Mouse (Mus musculus): ENCODE measurements around the gene Tmem98.

The Tmem98 gene

DNA sequence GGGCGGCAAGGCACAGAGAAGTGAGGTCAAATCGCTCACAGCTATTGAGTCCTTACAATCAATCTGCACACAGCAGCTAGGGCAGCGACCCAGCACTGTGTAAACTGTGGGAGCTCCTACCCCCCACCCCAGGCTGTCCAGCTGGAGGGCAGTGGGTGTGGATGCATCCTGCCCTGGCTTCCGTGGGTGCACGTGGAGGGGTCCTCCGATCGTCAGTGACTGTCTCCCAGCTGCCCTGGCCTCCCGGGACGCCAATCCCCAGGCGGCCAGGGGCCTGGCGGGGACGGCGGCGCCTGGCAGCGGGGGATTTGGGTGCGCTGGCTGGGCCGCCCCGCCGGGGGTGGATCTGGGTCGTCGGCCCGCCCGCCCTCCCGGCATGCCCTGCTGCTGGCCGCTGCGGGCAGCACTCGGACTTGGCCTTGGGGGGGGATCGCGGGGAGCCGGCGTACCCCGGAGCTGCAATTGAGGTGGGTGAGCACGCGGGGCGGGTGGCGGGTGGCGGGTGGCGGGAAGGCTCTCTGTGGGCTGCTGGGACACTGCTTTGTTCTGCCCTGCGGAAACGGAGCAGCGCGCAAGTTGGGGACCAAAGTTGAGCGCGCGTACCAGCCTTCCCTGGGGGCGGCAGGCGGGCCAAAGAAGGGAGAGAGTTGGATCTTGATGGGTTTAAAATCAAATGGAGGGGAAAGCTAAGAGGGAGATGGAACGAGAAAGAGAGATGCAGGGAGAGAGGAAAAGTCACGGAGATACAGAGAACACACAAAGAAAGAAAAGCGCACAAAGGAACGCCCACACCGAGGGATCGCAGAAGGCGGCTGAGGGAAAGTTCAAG, at the start of gene Tmem98:
Gene Tmem98 (plus strand): TSS at position 183 of the 829 bp plus-strand sequence.
- peak in 1 of 2 experiments; percentile 14 for DNase-seq (ENCODE audit: low spot score in 2 of 2)

DNA sequence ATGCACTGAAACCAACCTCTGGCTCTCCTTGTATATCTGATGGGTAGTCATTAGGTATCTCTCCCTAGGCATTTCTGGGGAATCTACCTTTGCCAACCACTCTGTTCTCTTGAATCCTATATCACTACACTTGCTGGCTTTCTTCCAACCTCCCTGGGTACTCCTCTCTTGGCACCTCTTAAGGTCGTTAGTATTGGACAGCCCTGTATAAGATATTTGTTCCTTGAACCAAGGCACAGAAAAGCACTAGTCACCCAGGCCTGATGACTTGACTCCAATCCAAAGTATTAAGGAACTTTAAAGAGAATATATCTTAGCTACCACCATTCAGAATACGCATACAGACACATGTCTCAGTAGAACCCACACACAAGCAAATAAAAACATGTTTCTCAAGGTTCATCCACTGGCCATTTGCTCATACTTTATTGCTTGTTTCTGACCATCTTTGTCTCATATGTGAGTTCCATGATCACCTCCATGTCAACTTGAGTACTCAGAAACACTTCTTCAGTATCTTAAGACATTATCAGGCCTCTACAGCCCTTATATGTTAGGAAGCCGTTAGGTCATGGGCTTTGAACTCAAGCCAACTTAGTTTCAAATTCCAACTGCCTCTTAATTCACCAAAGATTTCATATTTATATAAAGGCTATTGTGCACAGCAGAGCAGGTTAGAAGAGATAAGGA, 48.5 kb upstream of the Tmem98 start:
- no peak for DNase-seq (ENCODE audit: low spot score in 2 of 2)

- no peak for DNase-seq (ENCODE audit: low spot score in 2 of 2)
These were observed 47.9 kb upstream of the Tmem98 start for GRCm38 (mm10) chr11:80762066-80762465.

DNA sequence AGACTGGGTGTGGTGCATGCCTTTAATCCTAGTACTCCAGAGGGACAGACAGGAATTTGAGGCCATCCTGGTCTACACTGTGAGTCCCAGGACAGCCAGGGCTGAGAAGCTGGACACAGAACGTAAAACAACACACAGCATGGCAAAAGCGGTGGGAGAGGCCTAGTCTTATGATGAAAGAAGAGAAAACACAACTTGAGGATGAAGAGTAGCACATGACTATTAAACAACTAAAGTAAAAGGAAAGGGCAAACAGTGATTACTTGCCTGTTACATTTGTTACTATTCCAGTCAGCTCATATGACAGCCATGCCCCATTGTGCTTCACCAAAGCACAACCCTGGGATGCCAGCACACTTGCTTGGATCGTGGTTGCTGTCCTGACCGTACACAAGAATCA, 43.9 kb upstream of the Tmem98 start:
- DNase-seq (ENCODE audit: low spot score in 2 of 2) = no peak

DNA sequence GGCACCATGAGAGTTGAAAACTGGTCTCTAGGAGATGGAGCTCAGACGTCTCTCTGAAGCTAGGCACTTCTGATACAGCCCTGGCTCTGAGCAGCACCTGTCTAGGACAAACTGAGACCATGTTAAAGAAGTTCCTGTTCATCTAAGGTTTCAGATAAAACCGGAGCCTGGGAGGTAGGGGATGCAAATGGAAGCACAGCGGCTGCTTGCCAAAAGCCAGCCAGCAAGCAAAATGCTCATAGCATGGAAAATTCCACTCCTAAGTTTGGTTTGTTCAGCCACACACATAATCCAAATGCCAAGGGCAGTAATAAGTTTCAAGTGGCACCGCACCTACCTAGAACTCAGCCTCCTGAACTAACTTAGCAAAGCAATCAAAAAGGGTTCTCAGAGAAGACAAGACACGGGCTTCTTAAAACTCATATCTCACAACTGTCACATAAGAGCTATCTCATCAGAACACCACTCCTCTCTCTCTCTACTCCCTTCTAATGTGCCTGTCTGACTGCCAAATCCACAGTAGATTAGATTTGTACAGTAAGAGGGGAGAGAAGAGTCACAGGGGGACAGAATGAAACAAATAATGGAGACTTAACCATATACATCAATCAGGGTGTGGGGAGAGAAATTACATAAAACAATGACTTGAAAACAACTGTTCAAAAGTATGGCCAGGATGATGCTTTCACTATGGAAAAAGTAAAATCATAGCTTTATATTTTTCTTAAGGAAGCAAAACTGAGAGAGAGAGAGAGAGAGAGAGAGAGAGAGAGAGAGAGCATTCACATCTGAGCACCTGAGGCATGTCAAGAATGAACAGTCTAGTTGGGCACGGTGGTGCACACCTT, 43.3 kb upstream of the Tmem98 start:
- DNase-seq (ENCODE audit: low spot score in 2 of 2) = no peak

- no peak for DNase-seq (ENCODE audit: low spot score in 2 of 2)
These were observed 42.7 kb upstream of the Tmem98 start for GRCm38 (mm10) chr11:80767320-80767617.

DNA sequence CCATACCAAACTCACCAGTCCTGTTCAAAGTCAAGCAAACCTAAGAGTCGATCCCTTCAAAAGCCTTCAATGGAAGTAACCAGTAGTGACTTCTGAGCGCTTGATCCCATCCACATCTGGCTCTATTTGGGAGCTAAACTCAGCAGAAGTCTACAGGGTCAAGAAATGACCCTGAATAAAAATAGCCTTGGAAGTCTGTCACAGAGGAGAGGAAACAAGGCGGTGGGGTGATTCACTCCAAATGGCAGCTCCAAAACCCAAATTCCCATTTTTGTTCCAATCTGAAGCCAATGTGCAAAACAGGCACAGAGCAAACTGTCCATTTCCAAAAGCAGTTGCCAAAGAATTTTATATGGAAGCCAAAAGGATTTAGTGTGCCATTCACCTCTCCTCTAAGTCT, 38.8 kb upstream of the Tmem98 start:
- DNase-seq (ENCODE audit: low spot score in 2 of 2) = no peak

DNA sequence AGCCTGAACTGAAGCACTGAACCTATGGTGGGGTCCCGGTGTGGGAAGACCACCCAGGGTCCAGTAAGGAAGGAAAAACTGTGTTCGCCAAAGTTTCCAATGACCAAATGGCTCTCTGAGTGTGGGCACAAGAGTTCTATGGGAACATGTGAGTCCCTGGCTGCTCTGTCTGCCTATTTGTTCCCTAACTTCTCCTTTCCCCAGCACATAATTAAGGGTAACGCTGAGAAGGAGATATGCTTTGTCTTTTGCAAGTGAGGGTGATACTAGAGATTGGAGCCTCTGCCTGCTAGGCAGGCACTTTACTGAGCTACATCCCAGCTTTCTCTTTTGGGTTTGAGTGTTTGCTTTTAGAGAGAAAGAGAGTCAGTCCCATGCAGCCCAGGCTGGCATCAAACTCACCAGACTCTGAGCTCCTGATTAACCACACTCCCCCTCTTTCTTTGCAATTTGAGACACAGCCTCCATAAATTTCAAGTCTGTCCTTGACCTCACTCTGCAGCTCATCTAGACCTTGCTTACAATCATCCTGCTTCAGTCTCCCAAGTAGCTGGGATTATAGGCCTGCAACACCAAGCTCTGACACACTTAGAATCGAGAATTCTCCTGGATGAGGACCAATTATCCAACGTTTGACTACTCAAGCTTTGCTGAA, 38.3 kb upstream of the Tmem98 start:
- DNase-seq (ENCODE audit: low spot score in 2 of 2) = no peak

- no peak for DNase-seq (ENCODE audit: low spot score in 2 of 2)
These were observed 37.3 kb upstream of the Tmem98 start for GRCm38 (mm10) chr11:80772595-80773210.

DNA sequence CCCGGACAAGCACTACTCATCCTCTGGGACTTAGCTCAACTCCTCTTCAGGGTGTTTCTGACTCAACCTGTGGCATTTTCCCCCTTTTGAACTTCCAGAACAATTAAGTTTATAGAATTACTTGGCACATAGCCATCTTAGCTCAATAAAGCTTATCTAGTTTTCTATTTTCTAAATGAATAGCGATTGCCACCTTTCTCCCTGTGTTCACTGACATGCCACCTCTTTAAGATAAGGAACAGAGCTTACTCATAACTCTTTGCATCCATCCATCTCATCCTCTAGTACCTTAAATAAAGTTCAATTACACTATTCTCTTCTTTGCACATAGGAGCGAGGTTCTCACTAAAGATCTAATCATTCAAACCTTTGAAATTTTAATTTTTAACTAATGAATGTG, 34.4 kb upstream of the Tmem98 start:
- DNase-seq (ENCODE audit: low spot score in 2 of 2) = no peak

DNA sequence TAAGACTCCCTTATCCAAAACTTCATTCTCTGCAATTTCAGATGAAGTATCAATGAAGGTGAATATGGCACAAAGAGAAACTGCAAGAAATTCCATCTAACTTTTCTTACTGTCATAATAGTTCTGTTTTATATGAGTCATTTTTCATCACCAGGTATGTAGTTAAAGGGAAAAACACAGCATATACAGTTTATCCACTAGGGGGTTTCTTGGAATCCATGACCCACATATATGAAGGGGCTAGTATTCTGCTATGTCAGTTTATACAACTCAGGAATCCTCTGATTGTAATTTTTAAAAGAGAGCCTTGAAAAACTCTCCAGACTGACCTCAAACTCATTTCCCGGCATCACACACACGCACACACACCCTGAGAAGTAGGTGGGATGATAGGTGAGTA, 32.3 kb upstream of the Tmem98 start:
- no peak for DNase-seq (ENCODE audit: low spot score in 2 of 2)

DNA sequence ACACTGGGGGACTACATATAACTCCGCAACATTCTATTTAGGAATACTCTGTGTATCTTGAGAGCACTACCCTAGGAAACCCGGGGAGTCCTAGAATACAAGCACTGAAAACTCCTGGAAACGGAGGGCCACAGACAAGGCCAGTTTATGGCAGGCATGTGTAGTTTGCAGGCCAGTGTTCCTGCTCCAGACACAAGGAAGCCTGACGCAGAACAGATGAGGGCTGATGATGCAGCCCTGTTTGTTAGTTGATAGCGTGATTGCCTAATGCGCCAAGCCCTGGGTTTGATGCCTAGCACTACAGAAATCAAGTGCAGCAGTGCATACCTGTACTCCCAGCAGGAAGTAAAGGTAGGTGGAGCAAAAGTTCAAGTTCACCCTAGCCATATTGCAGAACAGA, 31.8 kb upstream of the Tmem98 start:
- no peak for DNase-seq (ENCODE audit: low spot score in 2 of 2)

DNA sequence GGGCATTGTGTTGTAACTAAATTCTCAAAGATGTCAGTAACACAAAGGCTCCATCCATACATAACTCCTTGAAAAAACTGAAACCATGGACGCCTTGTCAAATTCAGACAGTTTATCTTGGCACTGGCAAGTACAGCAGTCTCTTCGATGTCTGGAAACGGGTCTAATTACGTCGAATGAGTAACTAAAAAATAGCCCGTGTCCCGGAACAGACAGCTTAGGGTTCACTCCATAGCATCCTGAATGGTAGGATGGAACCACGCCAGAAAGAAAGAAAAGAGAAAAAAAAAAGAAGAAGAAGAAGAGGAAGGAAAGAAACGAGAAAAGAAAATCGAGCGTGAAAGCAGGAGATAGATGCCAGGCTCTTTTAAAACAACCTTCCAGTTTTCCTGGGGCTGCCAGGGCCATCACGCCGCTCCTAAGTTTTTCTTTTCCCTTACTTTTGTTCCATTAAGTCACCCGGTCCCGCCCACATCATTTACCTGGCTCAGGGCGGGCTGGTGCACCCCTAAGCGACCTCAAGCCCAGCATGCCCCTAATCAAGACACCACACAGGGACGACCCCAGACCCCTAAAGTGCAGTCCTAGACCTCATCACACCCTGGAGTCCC, 31.0 kb upstream of the Tmem98 start:
- no peak for DNase-seq (ENCODE audit: low spot score in 2 of 2)

GRCm38 (mm10) chr11:80779527-80780344, 30.2 kb upstream of the Tmem98 start, which contains the start of gene Myo1d:
Gene Myo1d, minus strand, starts transcription at chr11:80780025.
- DNase-seq (ENCODE audit: low spot score in 2 of 2) = peak; percentile 74 to 75

DNA sequence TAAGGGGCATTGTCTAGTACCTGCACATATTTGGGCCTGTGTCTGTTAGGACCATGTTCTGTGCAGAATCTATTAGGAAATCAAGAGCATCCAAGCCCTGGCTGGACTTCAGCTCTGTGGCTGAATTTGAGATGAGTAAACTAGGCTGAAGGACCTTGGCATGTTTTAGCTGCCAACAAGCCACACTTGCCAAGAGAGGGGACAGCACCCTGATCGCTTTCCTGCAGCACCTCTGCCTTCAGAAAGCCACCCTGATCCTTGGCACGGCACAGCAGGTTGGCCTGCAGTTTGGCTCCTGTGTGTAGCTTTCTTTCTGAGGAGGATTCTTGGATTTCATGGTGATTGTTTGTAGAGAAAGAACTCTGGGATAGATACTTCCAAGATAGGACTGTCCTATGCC, 28.4 kb upstream of the Tmem98 start:
- DNase-seq (ENCODE audit: low spot score in 2 of 2) = no peak

DNA sequence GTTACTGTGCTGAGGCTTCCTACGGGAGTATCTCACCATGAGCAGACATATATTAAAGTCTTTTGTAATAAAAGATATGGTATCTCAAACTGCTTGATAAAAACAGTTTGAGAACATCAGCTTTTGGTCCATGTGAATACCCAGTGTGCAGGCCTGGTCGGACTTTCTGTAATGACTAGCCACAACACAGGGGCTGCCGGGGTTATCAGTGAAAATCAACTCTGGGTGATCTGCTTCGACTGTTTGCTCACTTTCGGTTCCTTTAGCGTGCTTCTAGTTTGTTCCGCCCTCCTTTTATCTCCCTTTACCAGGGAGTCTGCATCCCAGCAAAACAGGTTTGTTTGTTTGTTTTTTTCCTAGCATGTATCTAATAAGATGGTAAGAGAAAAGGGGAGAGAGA, 26.5 kb upstream of the Tmem98 start:
- DNase-seq (ENCODE audit: low spot score in 2 of 2) = no peak

- DNase-seq (ENCODE audit: low spot score in 2 of 2) = no peak
These were observed 25.7 kb upstream of the Tmem98 start for GRCm38 (mm10) chr11:80784294-80784743.

DNA sequence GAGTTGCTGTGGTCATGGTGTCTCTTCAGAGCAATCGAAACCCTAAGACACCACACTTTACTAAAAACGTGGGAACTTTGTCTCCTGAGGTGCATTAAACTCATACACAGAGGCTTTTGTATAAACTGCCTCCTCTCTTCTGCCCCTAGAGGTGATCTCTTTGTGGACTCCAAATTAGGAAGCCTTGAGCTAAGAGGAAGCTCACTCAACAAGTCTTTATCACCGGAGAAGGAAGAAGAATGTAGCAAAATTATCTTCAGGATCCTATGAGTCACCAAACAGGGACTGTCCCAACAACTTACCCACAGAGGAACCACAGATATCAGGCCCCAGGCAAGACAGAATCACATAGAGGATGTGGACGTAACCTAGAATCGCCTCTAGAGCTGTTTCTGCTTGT, 24.3 kb upstream of the Tmem98 start:
- DNase-seq (ENCODE audit: low spot score in 2 of 2) = no peak

DNA sequence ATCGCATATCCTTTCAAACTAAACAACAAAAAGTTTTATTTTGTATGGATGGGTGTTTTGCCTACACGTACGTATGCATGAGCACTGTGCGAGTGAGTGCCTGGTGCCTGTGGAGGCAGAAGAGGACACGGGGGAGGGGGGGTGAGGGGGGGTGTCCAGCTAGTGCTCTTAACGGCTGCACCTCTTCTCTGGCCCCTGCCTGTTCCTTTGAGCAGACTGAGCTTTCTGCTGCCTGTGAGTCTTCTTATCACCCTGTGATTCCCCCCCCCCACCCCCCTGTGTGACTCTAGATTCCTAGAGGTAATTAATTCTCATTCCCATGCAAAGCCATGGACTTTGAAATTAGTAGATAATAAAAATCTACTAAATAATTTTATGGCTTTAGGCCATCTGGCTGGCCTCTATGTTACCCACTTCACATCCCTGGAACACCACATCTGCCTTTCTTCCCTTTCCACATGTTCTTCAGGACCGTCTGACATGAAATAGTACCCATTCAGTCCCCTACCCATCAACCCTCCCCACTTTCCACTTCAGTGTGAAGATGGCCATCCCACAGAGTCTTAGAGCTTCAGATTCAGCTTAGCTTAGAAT, 20.2 kb upstream of the Tmem98 start:
- no peak for DNase-seq (ENCODE audit: low spot score in 2 of 2)

- no peak for DNase-seq (ENCODE audit: low spot score in 2 of 2)
These were observed 19.6 kb upstream of the Tmem98 start for GRCm38 (mm10) chr11:80790413-80790812.
